Mouse (Mus musculus) left cerebral cortex, postnatal 25 days (tissue): ENCODE data around the gene 1700029H14Rik. TPM values are rescaled to one million over a fixed set of nuclear protein-coding genes. Genes with fewer than 3 reads are reported as not detected.

Source experiments
- DNase-seq, 2 experiments: peaks; one replicate each; pipeline ENCODE4 v3.0.0; 2022; ENCODE audit warnings: low spot score in 2 of 2, mixed read lengths in 1 of 2
- intact Hi-C: fragments of 180-260 bp; cut with DNase I; formaldehyde crosslinking; loops from one replicate; pipeline ENCODE4 v1.15.1; 2025
- total RNA-seq, 2 experiments: library from RNA; stranded (reverse); gene quantifications; 2 replicates each; pipeline ENCODE4 v1.2.3; 2021

Gene 1700029H14Rik
- total RNA-seq, 2 experiments from 2014 or later, result not detected

DNA sequence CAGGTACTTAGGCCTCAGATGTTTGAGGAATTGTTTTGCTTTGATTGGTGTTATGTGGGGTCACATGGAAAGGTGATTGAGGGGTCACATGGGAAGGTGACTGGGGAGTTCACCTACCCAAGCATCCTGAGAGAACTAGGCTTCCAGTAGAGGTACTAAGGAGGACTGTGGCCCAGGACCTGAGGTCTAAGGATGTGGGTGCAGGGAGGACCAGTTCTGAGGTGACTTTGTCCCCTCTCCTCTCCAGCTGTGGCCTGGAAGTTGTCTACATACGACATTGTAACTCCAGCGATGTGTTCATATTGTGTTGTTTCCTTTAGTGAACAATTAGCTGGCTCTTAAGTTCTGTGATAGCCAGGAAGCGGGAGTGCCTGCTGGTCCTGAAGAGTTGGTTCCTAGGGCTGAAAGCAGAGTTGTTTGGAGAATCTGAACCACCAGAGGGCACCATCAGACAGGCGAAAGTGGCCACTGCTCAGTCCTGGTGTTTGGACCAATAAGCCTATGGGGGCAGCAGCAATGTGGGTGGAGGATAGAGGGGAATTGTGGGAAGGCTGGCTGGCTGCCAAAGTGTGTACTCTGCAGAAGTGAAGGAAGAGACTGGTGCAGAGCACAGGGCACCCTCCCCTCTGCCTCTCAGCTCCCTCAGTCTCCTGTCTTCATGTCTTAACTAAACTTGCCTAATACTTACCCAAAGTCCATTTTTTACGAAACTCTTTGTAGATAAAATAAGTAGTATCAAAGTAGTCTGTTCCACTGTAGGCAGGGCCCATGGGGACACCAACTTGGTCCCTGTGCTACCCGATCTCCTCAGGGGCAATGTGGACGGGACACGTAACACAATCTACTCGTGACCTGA lies 11.3 kb downstream of the 1700029H14Rik start:
- intact Hi-C loops, result loop anchor here (1.0 to 5.0 kb wide), 5 partner anchors 126 to 235 kb away; partner anchors contain the start of gene Rasa3

DNA sequence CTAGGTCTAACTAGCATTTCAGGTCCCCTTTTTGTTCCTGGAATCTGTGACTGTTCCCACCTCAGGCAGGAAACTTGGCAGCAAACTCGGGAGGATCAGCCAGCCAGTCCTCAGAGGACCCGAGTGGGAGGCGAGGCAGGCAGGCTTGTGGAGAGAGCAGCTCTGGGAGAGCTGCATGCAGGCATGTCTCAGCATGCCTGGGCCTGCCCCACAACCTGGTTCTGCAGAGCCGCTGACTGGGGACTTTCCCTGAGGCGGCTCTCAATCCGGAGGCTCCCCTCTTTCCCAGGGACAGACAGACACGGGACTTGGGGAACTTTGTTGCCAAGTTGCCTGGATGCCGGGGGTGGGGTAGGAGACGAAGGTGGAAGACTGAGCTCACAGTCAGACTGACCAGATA lies 13.4 kb downstream of the 1700029H14Rik start:
- DNase-seq, result peak; percentile 39 to 62
- intact Hi-C loops, result loop anchor here (5.0 kb wide), 1 partner anchor 87 kb away; no protein-coding TSS in a partner anchor

More for the DNA sequence above, 11.3 kb downstream of the 1700029H14Rik start:
- peak; percentile 96 to 97 for DNase-seq

DNA sequence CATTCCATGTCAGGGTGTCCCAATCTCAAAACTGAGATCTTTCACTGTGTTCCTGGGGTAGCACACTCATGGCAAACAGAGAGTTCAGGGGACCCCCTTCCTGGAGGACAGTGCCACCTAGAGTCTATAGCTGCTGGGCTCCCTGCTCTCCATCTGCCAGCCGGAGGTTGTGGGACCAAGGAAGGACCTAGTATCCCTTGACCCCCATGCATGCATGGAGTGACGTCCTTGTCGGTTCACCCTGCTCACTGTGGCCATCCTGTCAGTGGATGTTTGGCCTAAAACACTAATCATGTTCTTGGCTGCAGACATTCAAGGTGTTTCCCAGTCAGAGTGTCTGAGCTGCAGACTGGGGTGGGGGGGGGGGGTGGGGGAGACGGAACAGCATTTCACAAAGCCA lies 14.0 kb downstream of the 1700029H14Rik start:
- peak; percentile 19 to 26 for DNase-seq
- intact Hi-C loops, result loop anchor here (5.0 kb wide), 1 partner anchor 86 kb away; no protein-coding TSS in a partner anchor

DNA sequence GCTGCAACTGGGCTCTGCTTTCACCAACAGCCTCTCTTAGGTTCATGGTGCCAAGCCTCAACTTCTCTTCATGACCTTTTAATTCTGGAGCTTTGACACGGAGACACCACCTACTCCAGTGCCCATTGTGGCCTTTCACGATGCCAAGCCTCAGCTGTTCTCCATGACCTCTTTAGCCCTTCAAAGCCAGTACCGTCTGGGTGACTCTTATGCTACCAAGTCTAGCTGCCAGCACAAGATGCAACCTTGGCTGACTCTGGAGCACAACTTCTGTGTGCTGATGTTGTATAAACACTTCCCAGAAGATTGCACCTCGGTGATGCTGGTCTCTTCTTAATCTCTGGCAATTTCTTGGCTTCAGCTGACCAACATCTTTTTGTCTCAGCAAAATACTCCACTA lies 15.8 kb downstream of the 1700029H14Rik start:
- intact Hi-C loops, result loop anchor here (2.0 to 5.0 kb wide), 2 partner anchors 52 to 84 kb away; partner anchors contain the start of gene Gas6
- no peak for DNase-seq

DNA sequence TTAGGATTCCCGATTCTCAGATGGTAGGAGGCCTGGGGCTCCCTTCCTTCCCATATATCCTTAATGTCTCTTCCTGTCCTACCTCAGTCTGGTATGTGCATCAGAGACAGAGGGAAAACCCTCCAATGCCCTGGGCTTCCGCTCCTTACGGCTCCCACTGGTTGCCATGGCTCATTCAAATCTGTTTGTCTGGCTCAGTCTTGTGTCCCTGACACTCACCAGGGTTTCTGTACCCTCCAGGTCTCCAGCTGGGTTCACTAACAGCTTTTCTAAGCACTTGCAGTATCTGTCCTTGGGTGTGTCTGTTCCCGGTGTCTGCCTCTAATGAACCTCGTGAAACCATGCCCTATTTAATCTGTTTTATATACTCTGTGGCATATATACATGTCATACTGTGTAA lies 20.7 kb downstream of the 1700029H14Rik start:
- intact Hi-C loops, result no loop called here
- DNase-seq, result no peak

DNA sequence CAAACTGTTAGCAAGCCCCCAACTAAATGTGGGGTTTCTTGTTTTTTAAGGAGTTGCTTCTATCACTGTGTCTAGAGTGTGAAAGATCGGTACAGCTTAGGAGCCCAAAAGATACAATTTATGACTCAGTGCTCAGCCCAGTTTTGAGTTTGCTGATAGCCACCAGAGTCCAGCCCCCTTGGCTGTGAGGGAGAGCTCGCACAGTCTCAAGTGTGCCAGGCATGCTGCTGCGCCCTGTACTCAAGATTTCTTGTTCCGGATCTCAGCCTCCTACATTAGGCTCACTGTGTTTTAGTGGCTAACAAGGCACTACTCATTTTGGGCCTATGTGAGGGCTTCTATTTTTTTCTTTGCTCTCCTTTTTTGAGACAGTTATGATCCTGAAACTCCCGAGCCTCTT lies 22.1 kb downstream of the 1700029H14Rik start:
- DNase-seq, result no peak
- intact Hi-C loops, result no loop called here

DNA sequence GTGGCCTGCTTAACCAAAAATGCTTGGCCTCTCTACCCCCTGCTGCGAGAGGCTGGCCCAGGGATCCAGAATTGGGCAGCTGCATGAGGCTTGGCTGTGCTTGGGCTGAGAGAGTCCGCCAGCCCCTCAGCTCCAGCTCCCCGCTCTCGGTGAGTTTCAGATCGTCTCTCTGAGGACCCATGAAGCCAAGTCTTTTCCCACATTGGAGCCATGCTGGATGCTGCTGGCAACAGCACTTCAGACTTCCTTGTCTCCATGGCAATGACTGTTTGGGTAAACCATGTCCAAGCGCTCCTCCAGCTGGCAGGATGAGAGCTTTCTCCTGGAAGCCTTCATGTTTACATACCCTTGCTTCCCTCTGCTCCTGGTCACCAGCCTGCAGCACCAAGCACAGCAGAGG lies 23.4 kb downstream of the 1700029H14Rik start:
- DNase-seq, result peak; percentile 63 to 80
- intact Hi-C loops, result no loop called here

DNA sequence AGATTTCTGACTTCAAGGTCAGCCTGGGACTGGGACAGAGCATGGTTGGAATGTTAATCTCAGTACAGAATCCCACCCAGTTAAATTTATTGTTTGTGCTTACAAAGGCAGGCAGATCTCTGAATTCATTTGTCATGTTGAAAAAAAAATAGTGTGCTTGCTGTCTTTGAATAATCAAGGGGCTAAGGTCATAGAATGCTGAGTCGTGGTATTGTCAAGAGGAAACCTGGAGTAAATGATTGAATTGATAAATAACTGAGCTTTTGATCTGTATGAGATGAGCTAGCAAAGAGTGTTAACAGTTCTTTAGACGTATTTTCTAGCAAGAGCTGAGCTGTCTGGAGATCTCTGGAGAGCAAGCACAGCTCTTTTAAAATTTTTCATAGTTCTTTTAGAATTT lies 25.2 kb downstream of the 1700029H14Rik start:
- DNase-seq, result no peak
- intact Hi-C loops, result no loop called here

DNA sequence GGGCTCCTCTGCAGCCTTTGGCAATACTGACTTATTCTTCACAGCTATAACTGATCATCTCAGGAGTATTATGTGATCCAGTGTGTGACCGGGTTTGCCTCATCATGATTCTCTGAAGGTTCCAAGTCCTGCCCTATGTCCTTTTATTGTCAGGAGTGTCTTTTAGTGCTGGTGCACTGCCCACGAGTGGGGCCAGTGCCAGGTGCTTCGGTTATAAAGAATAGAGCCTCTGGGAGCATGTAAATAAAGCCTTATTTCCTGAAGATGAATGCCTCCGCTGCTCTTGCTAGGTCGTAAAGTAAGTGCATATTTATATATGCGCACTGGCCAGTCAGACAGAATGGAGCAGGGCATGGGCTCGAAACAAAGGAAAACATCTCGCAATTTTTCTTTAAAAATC lies 29.1 kb downstream of the 1700029H14Rik start:
- no peak for DNase-seq
- intact Hi-C loops, result no loop called here

DNA sequence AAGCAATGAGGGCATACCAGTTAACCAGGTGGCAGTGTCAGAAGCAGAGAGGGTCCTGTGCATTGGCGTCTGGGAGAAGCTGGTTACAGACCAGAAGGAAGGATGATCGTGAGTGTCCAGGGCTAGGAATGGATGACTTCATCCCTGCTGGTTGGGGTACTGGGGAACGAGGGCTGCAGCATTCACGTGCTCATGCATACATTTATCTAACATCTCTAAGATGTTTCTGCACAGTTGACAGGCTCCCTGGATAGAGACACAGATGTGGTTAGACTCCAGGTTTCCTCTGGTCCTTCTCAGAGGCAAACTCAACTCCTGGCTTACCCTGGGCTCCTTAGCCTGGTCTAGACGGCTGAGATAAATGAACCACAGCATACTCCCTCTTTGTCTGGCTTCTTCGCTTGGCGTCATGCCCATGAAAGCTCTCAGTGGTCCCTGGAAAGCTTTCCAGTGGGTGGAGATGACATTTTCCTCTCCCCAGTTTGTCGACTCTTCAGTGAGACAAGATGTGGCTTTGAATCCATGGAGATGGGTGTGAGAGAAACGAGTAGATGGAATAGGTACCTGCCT lies 30.6 kb downstream of the 1700029H14Rik start:
- intact Hi-C loops, result no loop called here
- no peak for DNase-seq

DNA sequence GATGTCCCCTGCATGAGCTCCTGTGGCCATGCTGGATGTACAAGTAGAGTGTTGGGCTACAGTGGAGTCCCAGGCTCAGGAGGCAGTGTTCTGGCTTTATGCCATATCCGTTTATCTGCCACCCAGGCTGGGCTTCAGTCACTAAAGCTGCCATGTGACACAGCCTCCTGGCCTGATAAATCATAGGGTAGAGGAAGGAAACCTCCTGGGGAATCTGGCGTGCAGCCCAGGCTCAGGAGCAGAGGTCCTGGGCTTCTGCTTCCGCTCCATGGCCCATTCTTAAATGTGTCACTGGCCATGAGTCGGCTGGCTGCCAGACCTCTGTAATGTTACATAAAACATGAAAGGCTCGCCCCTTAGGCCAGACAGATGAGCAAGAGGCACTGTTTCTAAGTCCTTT lies 31.3 kb downstream of the 1700029H14Rik start:
- intact Hi-C loops, result no loop called here
- DNase-seq, result peak; percentile 42 to 49

DNA sequence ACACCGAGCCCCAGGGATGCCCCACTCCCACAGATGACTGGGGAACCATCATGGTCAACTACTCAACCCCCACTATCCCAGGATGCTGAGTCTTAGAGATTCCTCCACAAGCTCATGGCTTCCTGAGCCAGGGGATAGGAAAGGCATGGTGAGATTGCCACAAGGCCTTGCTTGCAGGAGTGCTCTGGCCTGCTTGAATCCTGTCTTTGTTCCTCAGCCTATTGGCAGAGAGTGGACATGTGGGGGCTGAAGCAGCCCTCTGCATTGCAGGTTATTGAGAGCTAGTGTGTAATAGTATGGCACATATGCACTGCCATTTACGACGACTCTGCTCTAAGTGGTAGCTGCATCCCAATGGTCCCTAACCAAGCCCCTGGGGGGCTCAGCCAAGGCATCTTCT lies 31.9 kb downstream of the 1700029H14Rik start:
- intact Hi-C loops, result no loop called here
- no peak for DNase-seq

DNA sequence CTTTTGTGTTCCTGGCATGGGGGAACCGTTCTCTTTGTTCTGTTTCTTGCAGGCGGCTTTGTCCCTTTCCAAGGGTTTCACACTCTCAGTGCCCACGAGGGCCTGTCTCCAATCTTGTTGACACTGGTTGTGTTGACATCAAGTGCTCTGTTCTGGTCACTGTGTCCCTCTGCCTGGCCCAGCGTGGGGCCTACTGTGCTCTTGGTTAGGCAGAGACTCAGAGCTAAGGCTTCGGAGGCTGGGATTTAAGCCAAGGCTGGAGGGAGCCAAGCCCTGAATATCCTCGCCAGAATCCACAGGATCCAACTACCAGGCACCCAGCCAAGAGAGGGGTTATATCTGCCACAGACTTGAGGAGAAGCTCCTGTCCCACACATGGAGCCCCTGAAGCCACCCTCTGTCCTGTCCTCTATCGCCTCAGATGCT lies 32.4 kb downstream of the 1700029H14Rik start:
- intact Hi-C loops, result no loop called here

DNA sequence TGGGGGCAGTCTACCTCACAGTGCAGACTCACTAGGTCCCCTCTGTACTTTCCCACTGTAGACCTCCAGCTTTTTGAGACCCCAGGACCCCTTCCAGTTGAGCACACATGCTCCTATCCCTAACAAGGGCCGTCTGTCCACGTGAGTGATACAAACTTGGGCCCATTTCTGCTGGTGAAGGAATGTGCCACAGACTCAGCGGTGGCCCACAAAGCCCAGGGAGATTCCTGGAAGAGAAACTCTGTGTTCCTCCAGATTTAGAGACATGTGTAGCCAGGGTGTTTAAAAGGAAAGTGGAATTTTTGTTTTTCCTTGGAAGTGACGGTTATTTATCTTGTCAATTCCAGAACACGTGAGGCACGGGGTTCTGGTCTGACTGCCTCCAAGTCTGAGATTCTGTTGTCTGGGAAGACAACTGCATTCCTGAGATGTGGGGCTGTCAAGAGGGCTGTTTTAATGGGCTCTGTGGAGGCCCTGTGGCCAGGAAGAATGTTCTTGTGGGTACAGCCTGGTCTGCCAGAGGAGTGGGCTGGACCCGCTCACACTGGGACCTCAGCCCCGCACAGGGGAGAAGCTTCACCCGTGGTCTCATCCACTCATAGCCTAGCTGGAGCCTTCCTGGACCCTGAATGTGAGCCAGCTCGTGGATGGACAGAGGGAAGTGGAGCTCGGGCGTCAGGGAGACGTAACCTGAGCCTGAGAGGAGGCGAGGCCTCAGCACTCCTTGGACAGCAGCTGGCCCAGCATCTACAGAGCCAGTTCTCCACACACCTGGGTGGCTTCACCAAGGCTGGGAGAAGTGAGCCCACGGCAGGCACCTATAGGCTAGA lies 33.0 kb downstream of the 1700029H14Rik start:
- no peak for DNase-seq
- intact Hi-C loops, result no loop called here

More for the DNA sequence above, 32.4 kb downstream of the 1700029H14Rik start:
- peak; percentile 52 to 56 for DNase-seq

DNA sequence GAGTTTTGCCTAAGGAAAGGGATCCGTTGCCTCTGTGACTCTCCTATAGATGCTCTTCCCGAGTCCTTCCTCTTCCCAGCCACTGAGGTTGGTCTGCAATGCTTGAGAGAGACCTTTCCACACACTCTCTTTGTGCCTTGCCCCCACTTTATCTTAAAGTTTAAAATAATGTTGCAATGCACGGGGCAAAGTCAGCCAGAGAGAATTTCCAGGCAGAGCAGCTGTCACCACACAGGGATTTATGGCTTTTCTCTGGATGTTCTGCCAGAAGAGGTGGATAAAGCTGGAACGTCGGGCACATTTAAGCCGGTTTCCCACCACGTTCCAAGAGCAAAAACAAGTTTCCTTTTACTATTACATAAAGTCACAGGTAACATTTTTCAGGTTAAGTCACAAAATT lies 40.9 kb downstream of the 1700029H14Rik start:
- intact Hi-C loops, result no loop called here
- DNase-seq, result no peak

DNA sequence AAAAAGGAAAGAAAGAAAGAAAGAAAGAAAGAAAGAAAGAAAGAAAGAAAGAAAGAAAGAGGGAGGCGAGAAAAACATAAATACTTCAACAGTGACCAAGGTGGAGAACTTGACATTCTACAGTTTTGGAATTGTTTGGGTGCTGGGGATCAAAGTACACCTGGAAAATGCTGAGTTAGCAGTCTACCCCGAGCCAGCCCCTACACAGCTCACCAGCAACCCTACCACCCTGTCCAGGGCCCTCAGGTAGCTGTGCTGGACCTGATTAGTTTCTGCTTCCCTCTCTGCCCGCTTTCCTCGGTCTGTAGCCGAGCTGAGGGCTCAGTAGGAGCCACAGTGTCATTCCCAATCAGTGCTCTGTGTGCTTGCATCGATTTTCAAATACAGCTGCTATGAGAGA lies 41.9 kb downstream of the 1700029H14Rik start:
- intact Hi-C loops, result no loop called here
- no peak for DNase-seq

DNA sequence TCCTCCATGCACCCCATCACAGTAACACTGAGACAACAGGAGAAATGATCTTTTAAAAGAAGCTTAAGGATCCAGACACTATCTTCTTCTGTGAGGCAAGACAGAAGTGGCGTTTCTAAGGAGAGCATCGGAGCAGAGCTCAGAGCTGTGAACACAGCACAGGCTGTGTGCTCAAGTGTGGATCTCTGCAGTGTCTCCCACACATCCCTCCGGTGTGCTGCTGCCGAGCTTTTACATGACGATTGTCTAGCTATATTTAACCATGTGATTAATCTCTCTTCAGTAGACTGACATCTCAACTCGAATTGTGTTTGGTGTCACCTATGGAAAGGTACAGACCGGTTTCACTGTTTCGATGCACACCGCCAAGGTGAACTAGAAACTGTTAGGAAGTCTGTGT lies 42.8 kb downstream of the 1700029H14Rik start:
- DNase-seq, result peak; percentile 47 to 83
- intact Hi-C loops, result no loop called here

DNA sequence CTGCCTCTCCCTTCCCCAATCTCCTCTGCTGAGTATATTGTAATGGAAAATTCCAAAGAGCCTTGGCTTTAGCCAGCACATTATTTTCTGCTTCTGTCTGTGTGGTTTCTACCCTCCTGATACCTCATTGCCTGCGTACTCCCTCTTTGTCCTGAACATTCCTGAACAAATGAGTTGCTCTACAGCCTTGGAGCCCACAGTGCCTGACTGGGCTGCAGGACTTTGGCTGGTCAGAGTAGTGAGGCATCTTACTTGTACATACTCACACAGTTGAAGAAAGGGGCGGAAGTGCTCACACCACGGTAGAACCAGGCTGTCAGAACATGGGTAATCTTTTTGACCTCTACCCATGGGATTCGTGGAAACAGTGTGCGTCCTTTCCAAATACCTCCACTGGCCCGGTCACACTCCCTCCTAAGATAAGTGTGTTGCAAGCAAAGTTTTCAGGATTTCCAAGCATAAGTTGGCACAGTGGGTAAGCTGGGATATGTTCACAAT lies 44.9 kb downstream of the 1700029H14Rik start:
- intact Hi-C loops, result no loop called here
- no peak for DNase-seq

DNA sequence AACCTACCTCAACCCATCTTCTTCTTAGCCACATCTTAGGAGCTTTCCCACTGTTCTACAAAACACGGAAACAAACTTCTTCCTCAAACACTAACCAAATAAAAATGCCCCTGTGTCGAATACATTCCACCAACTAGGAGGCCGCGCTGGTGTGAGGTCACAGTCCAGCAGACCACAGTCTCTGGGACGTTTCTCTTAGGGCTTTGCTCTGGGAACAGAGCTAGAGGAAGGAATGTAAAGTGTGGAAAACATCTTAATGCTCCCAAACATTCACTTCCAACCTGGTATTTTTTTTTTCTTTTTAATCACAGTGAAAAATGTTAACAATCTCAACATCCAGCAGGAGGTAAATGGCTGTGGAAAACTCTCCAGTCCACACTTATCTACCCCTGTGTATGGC lies 45.5 kb downstream of the 1700029H14Rik start:
- intact Hi-C loops, result no loop called here

DNA sequence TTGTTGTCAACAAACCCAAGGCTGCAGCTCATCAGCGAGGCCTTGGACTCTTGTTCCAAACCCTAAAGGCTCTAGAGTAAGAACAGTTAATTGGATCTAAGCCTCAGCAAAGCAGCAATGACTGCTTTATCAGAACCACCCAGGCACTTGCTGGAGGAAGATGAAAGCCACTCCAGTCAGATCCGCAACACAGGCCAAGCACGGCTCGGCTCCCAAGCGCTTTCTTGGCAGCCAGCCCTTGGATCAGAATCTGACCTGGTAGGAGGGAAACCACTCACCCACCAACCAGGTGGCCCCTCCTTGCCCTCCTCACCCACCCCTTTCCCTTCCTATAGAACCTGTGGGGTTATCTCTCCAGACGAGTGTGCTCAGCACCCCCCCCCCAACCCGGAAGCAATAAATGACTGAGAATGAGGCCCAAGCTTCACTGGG lies 46.2 kb downstream of the 1700029H14Rik start:
- intact Hi-C loops, result no loop called here
- no peak for DNase-seq

More for the DNA sequence above, 45.5 kb downstream of the 1700029H14Rik start:
- no peak for DNase-seq
